Mouse (Mus musculus): ENCODE measurements around the gene Hdac6.
A peak's percentile ranks its signal among the peaks of the same experiment; 100 is the strongest.
"Not testable (repeated sequence)": the region's sequence is repeated elsewhere in the genome, so short reads cannot be mapped to it uniquely, and the experiment has no call there.

The Hdac6 gene

GRCm38 (mm10) chrX:7919601-7920383, 27.9 kb downstream of the Hdac6 start, which contains the start of gene Pcsk1n:
Gene Pcsk1n (plus strand): TSS chrX:7919822.
- DNase-seq (ENCODE audit: low read depth, low spot score): peak; percentile 24

DNA sequence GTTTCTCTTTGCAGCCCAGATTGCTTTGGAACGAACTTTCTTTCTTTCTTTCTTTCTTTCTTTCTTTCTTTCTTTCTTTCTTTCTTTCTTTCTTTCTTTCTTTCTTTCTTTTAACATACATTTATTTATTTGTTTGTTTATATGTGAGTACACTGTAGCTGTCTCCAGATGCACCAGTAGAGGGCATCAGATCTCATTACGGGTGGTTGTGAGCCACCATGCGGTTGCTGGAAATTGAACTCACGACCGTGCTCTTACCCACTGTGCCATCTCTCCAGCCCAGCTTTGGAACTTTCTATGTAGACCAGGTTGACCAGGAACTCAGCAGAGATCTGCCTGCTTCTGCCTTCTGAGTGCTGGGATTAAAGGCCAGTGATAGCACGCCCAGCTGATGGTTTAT, 29.7 kb downstream of the Hdac6 start:
- DNase-seq (ENCODE audit: low read depth, low spot score): not testable (repeated sequence)

DNA sequence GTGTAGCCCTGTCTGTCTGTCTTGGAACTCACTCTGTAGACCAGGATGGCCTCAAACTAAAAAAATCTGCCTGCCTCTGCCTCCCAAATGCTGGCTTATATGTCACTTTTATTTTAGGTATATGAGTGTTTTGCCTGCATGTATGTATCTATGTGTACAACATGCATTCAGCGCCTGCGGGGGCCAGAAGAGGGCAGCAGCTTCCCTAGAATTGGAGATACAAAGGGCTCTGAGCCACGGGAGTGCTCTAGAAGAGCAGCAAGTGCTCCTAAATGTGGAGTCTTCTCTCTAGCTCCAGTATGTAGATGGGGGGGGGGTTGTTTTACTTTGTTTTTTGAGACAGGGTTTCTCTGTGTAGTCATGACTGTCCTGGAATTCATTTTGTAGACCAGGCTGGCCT, 32.0 kb downstream of the Hdac6 start:
- DNase-seq (ENCODE audit: low read depth, low spot score): not testable (repeated sequence)

GRCm38 (mm10) chrX:7910473-7910872, 37.2 kb downstream of the Hdac6 start:
- DNase-seq (ENCODE audit: low read depth, low spot score): no peak

- DNase-seq (ENCODE audit: low read depth, low spot score): not testable (repeated sequence)
These were observed 38.4 kb downstream of the Hdac6 start, which contains the start of gene Gm10490 for GRCm38 (mm10) chrX:7909242-7909641. Gene Gm10490 (plus strand): TSS chrX:7909542.

DNA sequence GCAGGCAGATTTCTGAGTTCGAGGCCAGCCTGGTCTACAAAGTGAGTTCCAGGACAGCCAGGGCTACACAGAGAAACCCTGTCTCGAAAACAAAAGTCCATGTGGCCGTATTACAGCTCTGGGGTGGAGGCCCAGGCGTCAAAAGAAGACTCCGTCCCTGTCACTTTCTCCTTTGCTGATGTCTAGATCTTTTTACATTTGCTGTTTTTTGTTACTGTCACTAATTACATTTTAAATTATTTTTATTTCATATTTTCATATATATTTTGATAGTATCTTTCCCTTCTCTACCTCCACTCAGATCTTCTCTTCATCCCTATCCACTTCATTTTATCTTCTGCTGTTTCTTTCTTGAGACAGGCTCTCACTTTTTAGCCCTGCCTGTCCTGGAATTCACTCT, 40.0 kb downstream of the Hdac6 start, which contains the start of gene Gm10491:
TSS of gene Gm10491 (minus strand) at position 101 of the 400 bp plus-strand sequence.
- no peak for DNase-seq (ENCODE audit: low read depth, low spot score)

- DNase-seq (ENCODE audit: low read depth, low spot score): no peak
These were observed 43.2 kb downstream of the Hdac6 start for GRCm38 (mm10) chrX:7904441-7904840.

DNA sequence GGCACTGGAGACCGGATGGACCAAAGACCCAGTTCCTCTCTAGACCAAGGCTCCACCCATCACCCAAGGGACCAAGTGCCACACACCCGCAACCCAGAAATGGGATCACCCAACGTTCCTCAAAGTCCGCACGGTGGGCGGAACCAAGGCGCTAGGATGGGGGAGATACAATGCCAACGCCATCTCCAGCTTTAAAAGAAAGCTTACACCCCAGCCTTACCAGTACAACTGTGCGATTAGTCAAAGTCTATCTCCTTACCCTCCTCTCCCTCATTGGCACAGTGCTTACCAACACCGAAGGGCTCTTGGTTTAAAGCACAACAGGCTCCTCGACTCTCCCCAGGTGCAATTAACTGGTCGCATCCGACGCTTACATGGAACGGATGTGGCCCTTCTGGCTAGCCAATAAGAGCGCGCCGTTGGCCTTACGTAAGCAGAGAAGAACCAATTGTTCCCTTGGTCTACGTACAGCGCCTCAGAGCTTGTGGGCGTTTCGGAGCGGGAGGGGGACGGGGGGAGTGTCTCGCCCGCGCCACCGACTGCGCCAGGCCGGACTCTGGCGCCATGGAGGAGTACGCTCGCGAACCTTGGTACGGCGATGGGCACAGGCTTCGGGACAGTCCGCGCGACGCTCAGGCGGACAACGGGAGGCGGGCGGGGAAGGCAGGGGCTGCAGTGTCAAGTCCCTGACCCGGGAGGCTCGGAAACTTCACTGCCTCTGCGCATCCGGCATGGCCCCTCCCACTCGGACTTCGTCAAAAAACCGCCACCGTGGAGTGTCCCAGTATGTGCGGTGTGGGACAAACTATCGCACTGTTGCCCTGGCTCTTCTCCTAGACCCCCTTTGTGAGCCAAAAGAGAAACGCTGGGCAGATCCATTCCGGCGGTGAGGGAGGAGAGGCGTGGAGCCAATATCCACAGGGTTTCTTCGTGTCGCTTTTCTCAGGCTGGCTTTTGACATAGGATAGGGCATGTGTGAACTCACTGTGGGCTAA, 48.5 kb downstream of the Hdac6 start, which contains the start of the genes Pqbp1 and Timm17b:
TSS of gene Pqbp1 (minus strand) at position 390 of the 995 bp plus-strand sequence.
TSS of gene Timm17b (plus strand) at position 478 of the 995 bp plus-strand sequence.
- peak; percentile 78 for DNase-seq (ENCODE audit: low read depth, low spot score)

DNA sequence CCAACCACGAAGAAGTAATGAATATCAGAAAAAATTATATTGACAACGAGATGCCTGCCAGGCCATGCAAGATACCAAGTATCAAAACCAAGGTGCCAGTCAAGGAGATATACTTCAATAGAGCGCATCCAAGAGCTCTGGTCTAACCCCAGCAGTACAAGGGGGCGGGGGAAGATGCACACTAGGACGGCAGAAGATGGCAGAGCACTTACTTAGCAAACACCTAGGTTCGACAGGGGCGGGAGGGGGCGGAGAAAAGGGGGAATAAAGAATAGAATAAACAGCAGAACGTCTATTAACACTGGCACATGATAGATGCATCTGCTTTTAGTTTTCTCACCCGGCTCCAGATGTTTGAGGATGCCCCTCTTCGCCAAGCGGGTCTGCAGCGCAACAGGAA, 49.5 kb downstream of the Hdac6 start:
- no peak for DNase-seq (ENCODE audit: low read depth, low spot score)

DNA sequence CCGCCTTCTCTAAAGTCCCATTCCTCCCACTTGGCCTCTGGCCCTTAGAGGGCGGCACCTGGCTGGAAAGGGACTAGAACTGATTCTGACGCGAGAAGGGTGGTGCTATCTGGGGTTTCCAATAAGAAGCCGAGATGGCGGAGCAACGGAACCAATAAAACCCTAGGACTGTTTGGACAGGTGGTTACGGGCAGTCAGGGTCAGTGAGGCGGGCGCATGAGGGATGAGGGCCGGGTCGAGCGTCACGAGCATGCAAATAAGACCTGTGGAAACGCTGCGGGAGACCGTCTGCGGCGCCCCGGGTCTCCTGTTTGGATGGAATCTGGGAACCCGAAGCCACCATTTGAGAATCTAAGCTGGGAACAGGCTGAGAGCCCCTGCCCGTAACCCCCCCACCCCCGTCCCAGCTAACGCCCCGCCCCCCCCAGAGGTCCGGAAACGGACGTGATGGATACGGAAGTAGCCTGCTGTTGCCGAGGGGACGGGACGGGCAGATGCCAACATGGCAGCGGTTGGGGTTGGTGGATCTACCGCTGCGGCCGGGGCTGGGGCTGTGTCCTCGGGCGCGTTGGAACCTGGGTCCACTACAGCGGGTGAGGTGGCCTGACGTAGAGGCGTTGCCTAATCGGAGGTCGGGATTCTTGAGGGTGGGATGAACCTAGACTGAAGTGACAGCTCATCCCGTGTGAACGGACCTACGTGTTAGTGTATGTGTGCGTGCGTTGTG, 63.7 kb downstream of the Hdac6 start, which contains the start of gene Slc35a2:
TSS of gene Slc35a2 (plus strand) at position 188 of the 727 bp plus-strand sequence.
- DNase-seq (ENCODE audit: low read depth, low spot score): peak; percentile 57

Measured in embryo, embryonic 11.5 days (tissue).